24 mouse cellular contexts compared by ENCODE assay signal in genomic region chr12:37888591-37888990, GRCm38 (mm10).
"Had no signal": no experiment of that assay in that cellular context is flagged by ENCODE, and none has a peak within 500 bp of the region (broad histone marks: within the 10 kb centered on the region; RNA-seq: fewer than 3 reads in every experiment).

No protein-coding gene starts in this region.

- H3K9ac ChIP-seq: heart, embryonic 13.5 days; heart, embryonic 15.5 days; hindbrain, embryonic 13.5 days; hindbrain, embryonic 15.5 days; limb, embryonic 13.5 days; limb, embryonic 15.5 days; liver, embryonic 12.5 days; liver, embryonic 14.5 days had no signal

- H3K4me2 ChIP-seq: heart, embryonic 11.5 days; heart, embryonic 13.5 days; heart, embryonic 15.5 days; hindbrain, embryonic 13.5 days; hindbrain, embryonic 15.5 days; limb, embryonic 13.5 days; limb, embryonic 15.5 days; liver, embryonic 12.5 days had no signal

- H3K4me1 ChIP-seq: heart, embryonic 13.5 days; heart, embryonic 15.5 days; hindbrain, embryonic 13.5 days; hindbrain, embryonic 15.5 days; limb, embryonic 13.5 days; limb, embryonic 15.5 days; liver, embryonic 12.5 days had no signal

- H3K27ac ChIP-seq: heart, adult 2 months; heart, embryonic 13.5 days; heart, embryonic 15.5 days; hindbrain, embryonic 13.5 days; hindbrain, embryonic 15.5 days; hindbrain, postnatal 0 days; kidney, postnatal 0 days; limb, embryonic 13.5 days; limb, embryonic 15.5 days; liver, embryonic 12.5 days; liver, embryonic 14.5 days had no signal

- H3K36me3 ChIP-seq: heart, embryonic 13.5 days; heart, embryonic 15.5 days; hindbrain, embryonic 13.5 days; hindbrain, embryonic 15.5 days; limb, embryonic 13.5 days; limb, embryonic 15.5 days; liver, embryonic 12.5 days had no signal

- H3K27me3 ChIP-seq: heart, embryonic 13.5 days; heart, embryonic 15.5 days; hindbrain, embryonic 13.5 days; hindbrain, embryonic 15.5 days; limb, embryonic 13.5 days; limb, embryonic 15.5 days; liver, embryonic 12.5 days had no signal

- H3K4me3 ChIP-seq: heart, adult 2 months; heart, embryonic 13.5 days; heart, embryonic 15.5 days; hindbrain, embryonic 13.5 days; hindbrain, embryonic 15.5 days; limb, embryonic 13.5 days; limb, embryonic 15.5 days; liver, embryonic 12.5 days had no signal

- DNase-seq: gastrocnemius, postnatal 14 days; gastrocnemius, postnatal 36 days; heart, adult 11 months; heart, adult 2 months; heart, postnatal 14 days; heart, postnatal 36 days; kidney, adult 18-20 months; kidney, postnatal 25 days; layer of hippocampus, adult 9-11 months; layer of hippocampus, postnatal 36 days; left cerebral cortex, postnatal 4 days had no signal

- H3K9me3 ChIP-seq: heart, embryonic 13.5 days; heart, embryonic 15.5 days; hindbrain, embryonic 13.5 days; hindbrain, embryonic 15.5 days; limb, embryonic 13.5 days; limb, embryonic 15.5 days; liver, embryonic 12.5 days had no signal

- ATAC-seq: forebrain, embryonic 16.5 days; hindbrain, postnatal 0 days; intestine, embryonic 16.5 days; liver, embryonic 12.5 days had no signal
